Mouse (Mus musculus): Measurements from ENCODE around the gene Wnt9a.

Wnt9a gene

DNA sequence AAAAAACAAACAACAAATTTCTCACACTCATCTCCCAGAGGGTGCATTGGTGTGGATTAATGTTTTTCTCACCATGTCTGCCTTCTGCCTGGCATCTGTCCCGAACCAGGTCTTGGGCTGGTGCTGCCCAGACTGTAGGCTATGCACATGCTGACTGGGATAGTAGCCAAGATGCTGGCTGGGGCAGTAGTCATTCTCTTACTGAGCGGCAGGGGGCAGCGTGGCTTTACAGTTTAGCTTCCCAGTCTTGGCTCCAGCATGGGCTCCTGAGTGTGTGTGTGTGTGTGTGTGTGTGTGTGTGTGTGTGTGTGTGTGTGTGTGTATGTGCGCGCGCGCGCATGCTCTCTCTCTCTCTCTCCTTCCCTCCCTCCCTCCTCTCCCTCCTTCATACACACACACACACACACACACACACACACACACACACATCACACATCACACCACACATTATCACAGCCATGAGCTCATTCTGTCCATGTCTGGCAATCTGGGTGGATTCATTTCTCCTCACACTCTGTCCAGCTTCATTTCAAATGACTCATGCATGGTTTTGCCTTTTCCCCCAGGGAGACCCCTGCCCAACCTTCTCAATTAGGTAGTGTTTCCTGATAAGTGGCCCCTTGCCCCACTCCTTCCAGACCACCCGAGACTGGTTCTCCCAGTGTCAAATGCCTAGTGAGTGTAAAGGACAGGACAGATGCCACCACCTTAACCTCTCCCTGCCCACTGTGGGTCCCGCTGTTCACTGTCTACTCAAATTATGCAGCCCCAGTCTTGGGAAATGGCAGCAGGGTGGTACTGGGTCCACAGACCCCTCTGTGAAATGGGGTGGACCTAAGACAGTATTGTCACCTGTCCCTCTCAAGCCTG, 3.8 kb upstream of the Wnt9a start:
- peak; percentile 13 to 22 for DNase-seq (ENCODE audit: low spot score in 2 of 2)

DNA sequence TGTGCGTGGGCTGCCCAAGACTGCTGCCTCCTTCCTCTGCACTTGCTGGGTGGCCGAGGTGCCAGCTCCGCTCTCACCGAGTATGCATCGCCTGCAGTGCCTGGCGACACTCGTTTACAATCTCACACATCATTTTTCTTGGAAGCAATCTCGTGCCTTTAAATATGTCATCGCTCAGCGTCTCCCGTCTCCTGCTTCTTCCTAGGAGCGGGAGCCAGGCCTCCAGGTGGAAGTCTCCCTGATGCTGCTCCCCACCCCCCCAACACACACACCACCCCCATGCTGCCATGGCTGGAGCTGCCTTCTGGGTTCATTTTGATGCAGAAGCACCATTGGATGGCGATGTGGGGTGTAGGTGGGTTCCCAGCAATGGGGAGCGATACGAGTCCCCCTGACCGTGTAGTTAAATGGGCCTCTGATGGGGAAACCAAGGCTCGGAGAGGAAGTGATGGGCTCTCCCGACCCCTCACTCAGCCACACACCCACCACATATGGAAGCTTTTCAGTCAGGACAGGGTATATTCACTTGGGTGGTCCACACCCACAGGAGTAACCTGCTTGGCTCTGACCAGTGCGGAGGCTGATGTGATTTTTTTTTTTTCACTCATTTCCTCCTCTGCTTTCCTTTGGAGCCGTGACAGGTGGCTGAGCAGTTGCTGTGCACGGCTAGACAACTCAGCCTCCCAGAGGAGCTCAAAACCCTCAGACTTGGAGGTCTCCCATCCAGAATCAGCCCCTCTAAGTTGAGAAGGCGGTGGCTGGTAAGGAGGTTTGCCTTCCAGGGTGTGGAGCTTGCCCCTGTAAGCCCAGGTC, 1.5 kb upstream of the Wnt9a start:
- no peak for DNase-seq (ENCODE audit: low spot score in 2 of 2)

DNA sequence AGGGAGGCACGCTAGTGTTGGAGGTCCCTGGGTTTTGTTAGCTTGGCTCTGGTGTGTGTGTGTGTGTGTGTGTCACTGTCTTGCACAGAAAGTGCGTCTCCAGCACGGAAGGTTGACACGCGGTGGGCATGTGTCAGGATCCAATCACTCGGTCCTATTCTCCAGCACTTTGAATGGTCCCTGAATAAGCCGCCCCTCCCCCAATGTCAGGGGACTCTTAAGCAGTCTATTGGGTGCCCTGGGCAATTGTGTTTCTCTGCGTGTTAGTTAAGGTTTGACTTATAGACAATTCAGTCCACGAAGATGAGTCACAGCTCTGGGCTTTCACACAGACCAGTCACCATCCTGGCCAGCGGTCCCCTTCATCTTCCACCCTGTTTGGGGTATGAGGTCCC, 910 bp upstream of the Wnt9a start:
- no peak for DNase-seq (ENCODE audit: low spot score in 2 of 2)

GRCm38 (mm10) chr11:59307422-59308163, 865 bp downstream of the Wnt9a start:
- DNase-seq (ENCODE audit: low spot score in 2 of 2): peak; percentile 13 to 19

DNA sequence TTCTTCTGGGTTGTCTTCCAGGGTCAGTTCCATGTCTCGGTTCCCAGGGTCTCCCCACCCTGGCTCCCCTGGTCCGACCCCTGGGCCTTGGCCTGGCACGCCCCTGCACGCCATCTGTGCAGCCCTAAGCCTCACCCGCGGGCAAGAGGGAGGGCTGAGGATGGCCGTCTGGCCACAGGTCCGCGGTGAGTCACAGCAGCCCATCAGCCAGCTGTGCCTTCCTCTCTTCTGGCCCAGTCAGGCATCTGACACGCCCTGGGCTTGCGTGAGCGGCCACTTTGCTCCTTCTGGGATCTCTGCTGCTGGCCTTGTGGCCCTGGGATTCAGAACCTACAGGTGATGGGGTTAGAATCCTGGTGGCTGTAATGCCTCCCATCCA, 1.4 kb downstream of the Wnt9a start:
- DNase-seq (ENCODE audit: low spot score in 2 of 2): no peak

- no peak for DNase-seq (ENCODE audit: low spot score in 2 of 2)
Measured at GRCm38 (mm10) chr11:59308625-59309024, 1.9 kb downstream of the Wnt9a start.

DNA sequence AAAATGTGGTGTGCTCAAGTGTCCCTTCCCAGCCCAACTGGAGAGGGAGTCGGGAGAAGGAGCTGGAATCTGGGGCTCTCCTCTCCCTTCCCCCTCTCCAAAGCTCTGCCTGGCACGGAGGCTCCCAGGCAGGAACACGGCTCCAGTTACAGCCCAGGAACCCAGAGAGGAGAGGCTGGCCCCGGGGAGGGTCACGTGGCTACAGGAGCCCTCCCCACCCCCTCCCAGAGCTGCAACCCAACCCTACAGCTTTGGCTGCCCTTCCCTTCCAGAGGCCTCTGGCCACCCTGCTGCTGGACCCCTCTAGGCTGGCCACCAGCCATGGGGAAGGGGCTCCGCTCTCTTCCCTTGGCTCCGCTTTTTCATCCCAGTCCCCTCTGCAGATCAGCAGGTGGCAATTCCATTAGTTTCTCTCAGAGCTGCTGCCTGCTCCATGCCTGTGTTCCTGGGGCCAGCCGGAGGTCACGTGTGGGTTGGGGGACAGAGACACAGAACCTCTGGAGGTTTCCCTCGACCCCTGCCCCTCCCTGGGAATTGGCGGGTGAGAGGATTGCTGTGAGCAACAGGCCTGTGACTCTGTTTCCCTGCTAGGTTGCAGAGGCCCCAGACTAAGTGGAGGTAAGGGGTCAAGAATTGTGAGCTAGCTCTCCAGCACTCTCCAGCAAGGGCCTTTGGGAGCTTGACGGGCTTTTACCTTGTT, 2.5 kb downstream of the Wnt9a start:
- no peak for DNase-seq (ENCODE audit: low spot score in 2 of 2)

GRCm38 (mm10) chr11:59309976-59310375, 3.2 kb downstream of the Wnt9a start:
- no peak for DNase-seq (ENCODE audit: low spot score in 2 of 2)

DNA sequence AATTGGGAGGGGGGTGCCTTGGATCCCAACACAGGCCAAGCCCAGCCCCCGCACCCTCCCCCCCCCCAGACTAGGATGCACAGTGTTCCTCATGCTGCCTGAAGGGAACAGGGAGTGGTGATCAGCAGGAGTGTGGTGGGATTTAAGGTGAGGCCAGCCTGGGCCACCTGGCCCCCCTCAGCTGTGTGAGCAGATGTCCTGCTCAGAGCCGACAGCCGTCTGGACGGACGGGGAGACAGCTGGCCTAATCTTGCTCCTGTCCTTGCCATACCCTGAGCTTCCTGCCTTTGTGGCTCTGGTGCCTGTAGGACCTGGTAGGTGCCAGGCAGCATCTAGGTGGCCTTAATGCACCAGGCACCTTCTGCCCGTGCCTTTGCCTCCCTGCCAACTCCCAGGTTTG, 5.3 kb downstream of the Wnt9a start:
- no peak for DNase-seq (ENCODE audit: low spot score in 2 of 2)

GRCm38 (mm10) chr11:59312501-59312900, 5.8 kb downstream of the Wnt9a start:
- DNase-seq (ENCODE audit: low spot score in 2 of 2): no peak

DNA sequence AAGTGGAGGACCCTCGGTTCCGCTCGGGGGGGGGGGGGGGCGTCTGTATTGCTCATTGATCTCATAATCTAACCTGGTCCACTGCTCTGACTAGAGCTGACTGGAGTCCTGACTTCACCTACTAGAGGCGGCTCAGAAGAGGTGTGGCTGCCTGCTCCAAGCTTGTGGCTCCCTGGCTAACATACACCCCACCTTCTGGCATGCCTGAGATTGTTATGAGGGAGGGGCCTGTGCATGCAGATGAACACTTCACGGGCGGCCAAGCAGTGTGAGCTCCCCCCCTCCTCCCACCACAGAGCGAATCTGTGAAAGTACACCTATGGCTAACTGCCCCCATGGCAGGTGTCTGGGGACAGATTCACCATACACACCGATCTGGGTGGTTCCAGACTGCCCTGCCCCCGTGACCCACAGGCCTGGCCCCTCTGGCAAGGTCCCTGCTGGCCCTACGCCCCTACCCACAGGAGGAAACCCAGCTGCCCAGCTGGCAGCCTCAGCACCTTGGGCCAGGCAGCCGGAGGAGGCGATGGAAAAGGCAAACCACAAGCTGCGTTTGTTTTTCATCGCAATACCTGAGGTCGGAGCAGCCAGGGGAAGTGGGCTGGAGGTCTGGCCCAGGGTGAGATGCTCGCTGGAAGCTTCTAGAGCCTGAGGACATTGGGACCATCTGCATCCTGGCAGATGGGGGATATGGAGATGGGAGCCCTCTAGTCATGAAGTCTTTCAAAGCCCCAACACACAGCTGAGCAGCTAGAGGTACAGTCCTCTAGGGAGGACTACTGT, 6.5 kb downstream of the Wnt9a start:
- DNase-seq (ENCODE audit: low spot score in 2 of 2): no peak

DNA sequence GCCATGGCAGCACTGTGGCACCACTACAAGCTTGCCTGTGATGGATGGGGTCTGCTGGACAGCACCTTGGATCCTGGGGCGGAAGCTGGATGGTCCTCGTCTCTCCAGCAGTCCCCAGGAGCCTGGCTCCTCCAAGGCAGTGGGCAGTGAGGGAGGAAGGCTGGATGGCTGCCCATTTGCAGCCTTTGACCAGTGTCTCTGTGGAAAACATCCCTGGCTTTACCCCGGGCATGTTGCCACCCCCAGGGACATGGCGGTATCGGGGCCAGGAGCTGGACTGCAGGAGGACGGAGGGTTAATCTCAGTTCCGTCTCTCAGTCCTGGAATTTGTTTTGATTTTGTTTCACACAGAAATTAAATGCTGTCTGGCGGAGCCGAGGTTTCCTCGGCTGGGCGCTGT, 7.2 kb downstream of the Wnt9a start:
- DNase-seq (ENCODE audit: low spot score in 2 of 2): no peak

DNA sequence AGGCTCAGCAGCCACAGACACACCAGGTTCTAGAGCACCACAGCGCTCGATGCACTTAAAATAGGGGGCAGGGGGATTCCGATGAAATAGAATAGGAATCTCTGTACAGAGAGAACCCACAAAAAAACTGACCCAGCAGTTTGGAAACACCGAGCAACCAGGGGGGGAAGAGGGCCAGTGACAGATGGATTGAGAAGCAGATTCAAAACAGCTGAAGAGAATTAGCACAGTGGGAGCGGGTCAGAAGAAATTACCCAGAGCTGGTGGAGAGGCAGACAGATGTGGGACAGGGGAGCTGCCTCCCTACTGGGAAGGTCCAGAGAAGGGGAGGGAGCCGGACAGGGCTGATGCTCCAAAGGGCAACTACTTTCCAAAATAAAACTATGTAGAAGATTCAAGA, 9.8 kb downstream of the Wnt9a start:
- DNase-seq (ENCODE audit: low spot score in 2 of 2): no peak

GRCm38 (mm10) chr11:59322988-59323387, 16.3 kb downstream of the Wnt9a start:
- DNase-seq (ENCODE audit: low spot score in 2 of 2): no peak

DNA sequence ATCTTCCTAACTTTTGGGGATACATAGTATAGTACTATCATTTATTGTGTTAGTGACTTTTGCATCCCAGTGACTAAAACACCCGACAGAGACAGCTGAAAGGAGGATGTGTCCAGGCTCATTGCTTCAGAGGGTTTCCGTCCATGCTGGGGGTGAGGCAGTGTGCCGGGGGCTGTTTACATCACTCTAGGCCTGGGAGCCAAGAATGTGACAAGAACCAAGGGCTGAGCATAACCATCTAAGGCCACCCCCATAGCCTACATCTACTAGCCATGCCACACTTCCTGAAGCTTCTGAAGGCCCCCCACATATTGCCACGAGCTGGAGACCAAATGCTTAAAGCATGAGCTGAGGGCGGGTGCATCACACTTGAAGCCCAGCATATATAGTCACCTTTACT, 18.0 kb downstream of the Wnt9a start:
- DNase-seq (ENCODE audit: low spot score in 2 of 2): no peak

GRCm38 (mm10) chr11:59327625-59328024, 20.9 kb downstream of the Wnt9a start:
- no peak for DNase-seq (ENCODE audit: low spot score in 2 of 2)

- no peak for DNase-seq (ENCODE audit: low spot score in 2 of 2)
Measured at GRCm38 (mm10) chr11:59329616-59330015, 22.9 kb downstream of the Wnt9a start.

- DNase-seq (ENCODE audit: low spot score in 2 of 2): peak in 1 of 2 experiments; percentile 18
Measured at GRCm38 (mm10) chr11:59330560-59330959, 23.8 kb downstream of the Wnt9a start.

GRCm38 (mm10) chr11:59331167-59331869, 24.6 kb downstream of the Wnt9a start:
- no peak for DNase-seq (ENCODE audit: low spot score in 2 of 2)

GRCm38 (mm10) chr11:59332938-59333337, 26.2 kb downstream of the Wnt9a start:
- no peak for DNase-seq (ENCODE audit: low spot score in 2 of 2)

All from spleen, postnatal 36 days (tissue).